Mouse (Mus musculus) spleen, adult 2 months (tissue): ENCODE data around the gene Mtmr11.

Source experiments
- CTCF ChIP-seq: fragments of 200-500 bp; IDR thresholded peaks from 2 replicates; pipeline ENCODE4 v1.5.1; 2011; ENCODE audit warnings: mild to moderate bottlenecking, inconsistent platforms; ENCODE audit not compliant: insufficient read depth, insufficient read length, insufficient replicate concordance; ENCODE audit errors: extremely low read depth
- POLR2A ChIP-seq: fragments of 200-500 bp; IDR thresholded peaks from 2 replicates; pipeline ENCODE4 v1.6.1; 2011; ENCODE audit warnings: low read depth, low read length, inconsistent platforms

- TF ChIP-seq CTCF (no peak), POLR2A (no peak)
Observed at GRCm38 (mm10) chr3:96124235-96124634, 37.6 kb upstream of the Mtmr11 start.
